Mouse (Mus musculus): Measurements from ENCODE around the gene Eif2b3. TPM values are rescaled to one million over a fixed set of nuclear protein-coding genes. Genes with fewer than 3 reads are reported as not detected.

Gene Eif2b3
- polyA plus RNA-seq, 1 experiment from 2014 or later = 46.2 TPM

GRCm38 (mm10) chr4:117130790-117131189, 111.6 kb downstream of the Eif2b3 start:
- Histone ChIP-seq H3K9me3 (no peaks in the 10 kb centered on the region), H3K4me2 (no peak overlapping the region), H3K27ac (no peak overlapping the region), H3K4me1 (peaks cover 31% of the 10 kb centered on the region), H3K4me3 (no peak overlapping the region), H3K27me3 (replicated peaks) (no peaks in the 10 kb centered on the region), H3K36me3 (replicated peaks) (peaks cover 7% of the 10 kb centered on the region; the same call in 1 of the 2 replicates), H3K9ac (no peak overlapping the region)
- 46% methylated on average over 6 of the region's 6 CpGs for WGBS
- ATAC-seq (replicated peaks) = no peak

- Histone ChIP-seq H3K4me3 (no peak overlapping the region), H3K36me3 (replicated peaks) (peaks cover 7% of the 10 kb centered on the region; the same call in 1 of the 2 replicates), H3K4me1 (peaks cover 27% of the 10 kb centered on the region), H3K9ac (no peak overlapping the region), H3K9me3 (no peaks in the 10 kb centered on the region), H3K4me2 (no peak overlapping the region), H3K27me3 (replicated peaks) (no peaks in the 10 kb centered on the region), H3K27ac (no peak overlapping the region)
- WGBS = 57% methylated on average over 6 of the region's 6 CpGs
- ATAC-seq (replicated peaks) = no peak
These were observed 112.0 kb downstream of the Eif2b3 start for GRCm38 (mm10) chr4:117131198-117131597.

DNA sequence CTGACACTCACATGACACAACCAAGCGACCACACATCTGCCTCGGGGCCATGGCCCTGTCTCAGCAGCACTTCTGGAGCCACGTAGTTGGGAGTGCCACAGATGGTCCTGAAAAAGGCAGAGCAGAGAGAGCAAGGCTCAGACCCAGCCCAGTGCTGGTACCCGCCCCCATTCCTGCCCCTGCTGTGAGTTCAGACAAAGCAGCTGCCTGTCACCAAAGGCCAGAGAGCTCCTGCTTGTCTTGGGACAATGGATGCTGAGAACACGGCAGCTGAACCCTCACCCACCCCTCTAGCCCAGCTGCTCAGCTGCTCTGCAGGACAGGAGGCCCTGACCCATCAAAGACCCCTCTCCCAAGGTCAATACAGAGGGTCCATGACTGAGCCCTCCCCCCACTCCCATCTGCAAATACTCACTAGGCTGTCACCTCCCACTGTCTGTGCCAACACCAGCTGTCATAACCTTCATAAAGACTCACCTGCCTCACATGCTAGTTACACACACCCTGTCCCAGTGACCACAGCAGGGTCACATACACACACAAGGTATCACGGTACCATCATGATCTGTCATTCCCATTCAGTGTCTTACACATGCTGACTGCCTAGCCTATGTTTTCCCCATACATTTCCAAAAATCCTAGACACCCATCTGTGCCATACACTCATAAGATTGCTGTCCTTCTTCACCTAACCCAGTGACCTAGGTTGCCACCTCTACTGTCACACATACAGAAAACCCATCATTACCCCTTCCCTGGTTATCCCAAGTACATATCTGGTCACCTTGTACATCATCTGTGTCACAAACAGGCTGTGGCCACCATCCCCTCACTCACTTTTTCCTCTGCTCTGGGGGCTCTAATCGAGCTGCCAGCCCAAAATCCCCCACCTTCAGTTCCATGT, 112.9 kb downstream of the Eif2b3 start:
- Histone ChIP-seq H3K36me3 (replicated peaks) (peaks cover 7% of the 10 kb centered on the region; the same call in 1 of the 2 replicates), H3K9me3 (no peaks in the 10 kb centered on the region), H3K9ac (peak overlapping the region; percentile 78), H3K4me2 (peak overlapping the region; percentile 77), H3K27ac (no peak overlapping the region), H3K27me3 (replicated peaks) (no peaks in the 10 kb centered on the region), H3K4me1 (peaks cover 27% of the 10 kb centered on the region), H3K4me3 (peak overlapping the region; percentile 77)
- WGBS = 10% methylated on average over 7 of the region's 7 CpGs
- ATAC-seq (replicated peaks) = 0 out of 2 replicates have a peak, but pooled peaks have one; percentile 4

- H3K4me1 ChIP-seq = peaks cover 27% of the 10 kb centered on the region
- no peaks in the 10 kb centered on the region for H3K9me3 ChIP-seq
- H3K36me3 ChIP-seq (replicated peaks) = peaks cover 7% of the 10 kb centered on the region; the same call in 1 of the 2 replicates
- WGBS = 3% methylated on average over 11 of the region's 11 CpGs
- H3K27ac ChIP-seq = peak overlapping the region; percentile 81
- peak overlapping the region; percentile 78 for H3K9ac ChIP-seq
- ATAC-seq (replicated peaks) = no peak
- H3K4me2 ChIP-seq = peak overlapping the region; percentile 77
- no peaks in the 10 kb centered on the region for H3K27me3 ChIP-seq (replicated peaks)
- H3K4me3 ChIP-seq = peak overlapping the region; percentile 77
These were observed 113.6 kb downstream of the Eif2b3 start for GRCm38 (mm10) chr4:117132794-117133143.

- Histone ChIP-seq H3K4me1 (peaks cover 27% of the 10 kb centered on the region), H3K36me3 (replicated peaks) (peaks cover 6% of the 10 kb centered on the region; the same call in 1 of the 2 replicates), H3K27ac (peak overlapping the region; percentile 81), H3K9me3 (no peaks in the 10 kb centered on the region), H3K27me3 (replicated peaks) (no peaks in the 10 kb centered on the region), H3K4me2 (peak overlapping the region; percentile 77), H3K4me3 (peak overlapping the region; percentile 77), H3K9ac (peak overlapping the region; percentile 78)
- ATAC-seq (replicated peaks) = peak; percentile 67
- under 1% methylated on average over 42 of the region's 42 CpGs for WGBS
These were observed 114.2 kb downstream of the Eif2b3 start for GRCm38 (mm10) chr4:117133366-117133796.

DNA sequence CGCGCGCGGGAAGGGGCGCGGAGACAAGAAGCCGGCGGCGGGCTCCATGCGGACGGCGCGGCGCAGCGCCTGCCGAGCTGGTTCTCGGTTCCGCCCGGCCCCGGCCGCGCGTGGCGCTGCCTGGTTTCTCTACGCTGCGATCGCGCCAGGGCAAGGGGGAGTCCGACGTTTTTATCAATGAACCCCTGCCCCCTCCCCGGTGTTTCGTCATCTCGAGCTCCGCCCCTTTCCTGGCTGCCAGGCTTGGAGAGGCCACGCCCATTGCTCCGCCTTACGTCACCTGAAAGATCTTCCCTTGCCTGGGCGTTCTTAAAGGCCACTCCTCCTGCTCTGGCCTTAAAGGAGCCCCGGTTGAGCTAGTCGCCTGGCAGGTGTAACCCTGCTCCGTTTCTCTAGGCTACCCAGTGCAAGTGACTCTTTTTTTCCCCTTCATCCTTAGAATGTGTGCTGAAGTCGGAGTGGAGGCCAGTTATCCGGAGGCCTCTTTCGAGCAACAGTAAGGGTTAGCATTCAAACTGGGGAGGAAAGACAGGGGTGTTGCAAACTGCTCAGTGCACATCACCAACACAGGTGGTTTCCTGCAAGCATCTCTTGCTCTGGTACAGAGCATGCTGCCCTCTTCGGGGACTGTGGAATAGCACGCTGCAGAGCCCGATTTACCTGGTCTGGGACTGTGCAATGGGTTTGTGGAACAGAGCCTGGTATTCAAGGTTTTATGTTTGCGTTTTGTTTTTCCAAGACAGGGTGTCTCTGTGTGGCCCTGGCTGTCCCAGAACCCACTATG, 114.8 kb downstream of the Eif2b3 start, which contains the start of gene Plk3:
TSS of gene Plk3 (minus strand) at position 147 of the 784 bp plus-strand sequence.
- peak within 1 kb of the TSS; percentile 81 for H3K27ac ChIP-seq
- peak within 1 kb of the TSS; percentile 77 for H3K4me3 ChIP-seq
- H3K27me3 ChIP-seq (replicated peaks) = no peaks in the 10 kb centered on the region
- 2% methylated on average over 46 of the region's 48 CpGs for WGBS
- peak; percentile 93 for ATAC-seq (replicated peaks)
- H3K4me1 ChIP-seq = peaks cover 27% of the 10 kb centered on the region
- H3K9me3 ChIP-seq = no peaks in the 10 kb centered on the region
- peak within 1 kb of the TSS; percentile 77 for H3K4me2 ChIP-seq
- H3K36me3 ChIP-seq (replicated peaks) = no peaks in the 10 kb centered on the region
- H3K9ac ChIP-seq = peak within 1 kb of the TSS; percentile 78

DNA sequence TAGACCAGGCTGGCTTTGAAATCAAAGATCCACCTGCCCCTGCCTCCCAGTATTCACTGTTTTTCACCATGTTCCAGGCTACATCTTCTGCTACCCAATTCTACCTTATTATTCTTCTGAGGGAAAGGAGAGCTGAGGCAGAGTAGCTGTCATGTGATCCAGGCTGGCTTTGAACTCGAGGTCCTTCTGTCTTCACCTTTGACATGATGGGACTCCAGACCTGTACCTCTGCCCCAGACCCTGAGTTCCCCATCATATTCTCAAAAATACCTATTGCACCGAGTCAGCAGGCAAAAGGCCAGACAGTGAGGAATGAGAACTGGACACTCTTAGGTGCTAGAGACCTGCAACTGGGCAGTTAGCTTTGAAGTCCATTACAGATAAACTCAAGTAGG, 115.4 kb downstream of the Eif2b3 start:
- Histone ChIP-seq H3K9ac (peak overlapping the region; percentile 39; the same call in 1 of the 2 replicates), H3K4me3 (peak overlapping the region; percentile 77; the same call in 1 of the 2 replicates), H3K4me1 (peaks cover 27% of the 10 kb centered on the region), H3K27me3 (replicated peaks) (no peaks in the 10 kb centered on the region), H3K4me2 (peak overlapping the region; percentile 77; the same call in 1 of the 2 replicates), H3K9me3 (no peaks in the 10 kb centered on the region), H3K27ac (peak overlapping the region; percentile 68; the same call in 1 of the 2 replicates), H3K36me3 (replicated peaks) (no peaks in the 10 kb centered on the region)
- 24% methylated on average over 2 of the region's 2 CpGs for WGBS
- ATAC-seq (replicated peaks) = no peak

DNA sequence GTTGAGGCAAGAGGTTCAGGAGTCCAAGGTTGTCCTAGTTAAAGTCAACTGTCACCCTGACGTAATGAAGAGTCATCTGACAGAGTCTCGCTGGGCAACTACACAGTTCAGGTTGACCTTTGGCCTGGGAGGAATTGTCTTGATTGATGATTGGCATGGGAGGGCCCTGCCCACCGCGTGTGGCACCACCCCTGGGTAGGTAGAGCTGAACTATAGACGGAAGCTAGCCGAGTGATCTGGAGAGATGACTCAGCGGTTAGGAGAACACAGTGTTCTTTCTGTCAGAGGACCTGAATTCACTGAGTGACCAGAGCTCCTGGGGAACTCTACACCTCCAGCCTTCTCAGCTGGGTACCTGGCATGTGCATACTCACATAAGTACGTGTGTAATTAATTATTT, 116.8 kb downstream of the Eif2b3 start:
- Histone ChIP-seq H3K4me2 (no peak overlapping the region), H3K27ac (no peak overlapping the region), H3K27me3 (replicated peaks) (no peaks in the 10 kb centered on the region), H3K9ac (no peak overlapping the region), H3K4me1 (peaks cover 27% of the 10 kb centered on the region), H3K9me3 (no peaks in the 10 kb centered on the region), H3K4me3 (no peak overlapping the region), H3K36me3 (replicated peaks) (no peaks in the 10 kb centered on the region)
- no peak for ATAC-seq (replicated peaks)
- WGBS = 21% methylated on average over 8 of the region's 8 CpGs

Other genes with a start within 250 kb of the Eif2b3 start
- gene Toe1, start 211.8 kb upstream of the Eif2b3 start, polyA plus RNA-seq (2015; fragmentation: Nextera tagmentation; extraction: Ambion mirVana) = 31.9 and 32.0 TPM in 2 replicates
- 8.3 and 9.5 TPM in 2 replicates for gene Mutyh, start 211.7 kb upstream of the Eif2b3 start, polyA plus RNA-seq (2015; fragmentation: Nextera tagmentation; extraction: Ambion mirVana)
- 0.59 and 0.92 TPM in 2 replicates for gene Hpdl, start 197.7 kb upstream of the Eif2b3 start, polyA plus RNA-seq (2015; fragmentation: Nextera tagmentation; extraction: Ambion mirVana)
- 6.7 and 6.8 TPM in 2 replicates for gene Zswim5, start 142.0 kb upstream of the Eif2b3 start, polyA plus RNA-seq (2015; fragmentation: Nextera tagmentation; extraction: Ambion mirVana)
- gene Urod, start 25.0 kb upstream of the Eif2b3 start, polyA plus RNA-seq (2015; fragmentation: Nextera tagmentation; extraction: Ambion mirVana) = 51.4 and 59.7 TPM in 2 replicates
- 25.8 and 27.0 TPM in 2 replicates for gene Hectd3, start 24.1 kb upstream of the Eif2b3 start, polyA plus RNA-seq (2015; fragmentation: Nextera tagmentation; extraction: Ambion mirVana)
- gene Ptch2, start 76.7 kb downstream of the Eif2b3 start, polyA plus RNA-seq (2015; fragmentation: Nextera tagmentation; extraction: Ambion mirVana) = 7.7 and 9.0 TPM in 2 replicates
- 3.9 and 4.3 TPM in 2 replicates for gene Btbd19, start 106.3 kb downstream of the Eif2b3 start, polyA plus RNA-seq (2015; fragmentation: Nextera tagmentation; extraction: Ambion mirVana)
- 0.42 TPM in 1 of 2 replicates, not detected in the other for gene Tctex1d4, start 107.4 kb downstream of the Eif2b3 start, polyA plus RNA-seq (2015; fragmentation: Nextera tagmentation; extraction: Ambion mirVana)
- gene Plk3, start 114.6 kb downstream of the Eif2b3 start, polyA plus RNA-seq (2015; fragmentation: Nextera tagmentation; extraction: Ambion mirVana) = 19.1 and 19.3 TPM in 2 replicates
- 430 and 431 TPM in 2 replicates for gene Rps8, start 136.8 kb downstream of the Eif2b3 start, polyA plus RNA-seq (2015; fragmentation: Nextera tagmentation; extraction: Ambion mirVana)
- gene Kif2c, start 163.2 kb downstream of the Eif2b3 start, polyA plus RNA-seq (2015; fragmentation: Nextera tagmentation; extraction: Ambion mirVana) = 8.1 and 10.0 TPM in 2 replicates
- gene Tmem53, start 232.5 kb downstream of the Eif2b3 start, polyA plus RNA-seq (2015; fragmentation: Nextera tagmentation; extraction: Ambion mirVana) = 9.6 and 11.1 TPM in 2 replicates
- 1.8 TPM in 2 replicates for gene Armh1, start 232.7 kb downstream of the Eif2b3 start, polyA plus RNA-seq (2015; fragmentation: Nextera tagmentation; extraction: Ambion mirVana)